Mouse (Mus musculus): ENCODE results near the gene Vmn2r80.

DNA sequence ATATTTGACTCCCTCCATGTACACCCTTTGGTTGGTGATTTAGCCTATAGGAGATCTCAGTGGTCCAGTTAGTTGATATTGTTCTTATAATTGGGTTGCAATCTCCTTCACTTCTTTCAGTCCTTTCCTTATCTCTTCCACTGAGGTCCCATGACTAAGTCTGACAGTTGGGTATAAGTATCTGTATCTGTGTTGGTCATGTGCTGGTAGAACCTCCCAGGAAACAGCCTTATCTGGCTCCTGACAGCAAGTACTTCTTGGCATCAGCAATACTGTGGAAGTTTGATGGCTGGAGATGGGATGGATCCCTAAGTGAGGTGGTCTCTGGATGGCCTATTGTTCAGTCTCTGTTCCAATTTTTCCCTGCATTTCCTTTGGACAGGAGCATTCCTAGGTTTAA, 3.0 kb downstream of the Vmn2r80 start:
- no peak for TF ChIP-seq CTCF (IDR thresholded peaks at IDR 0.05; ENCODE audit: low read depth)
- TF ChIP-seq EP300 (IDR thresholded peaks at IDR 0.05; ENCODE audit: low read depth), result no peak

Measured in liver, embryonic 14.5 days (tissue).